Mouse (Mus musculus) olfactory bulb, adult 2 months (tissue): ENCODE measurements around the gene Ttll5. TPM values are rescaled to one million over a fixed set of nuclear protein-coding genes. Genes with fewer than 3 reads are reported as not detected.

ENCODE experiments used
- H3K27ac ChIP-seq: fragments of 200-500 bp; 2 replicates; pipeline ENCODE4 v1.5.1; 2012; ENCODE audit warnings: low read depth, low read length; ENCODE audit not compliant: insufficient read depth
- H3K4me1 ChIP-seq: fragments of 200-500 bp; 2 replicates; pipeline ENCODE4 v1.6.1; 2012; ENCODE audit warnings: low read length; ENCODE audit not compliant: control insufficient read depth, insufficient read depth
- H3K4me3 ChIP-seq: fragments of 200-500 bp; 2 replicates; pipeline ENCODE4 v1.5.1; 2012; ENCODE audit warnings: mild to moderate bottlenecking, low read depth, low read length, moderate library complexity; ENCODE audit not compliant: insufficient read depth
- CTCF ChIP-seq: fragments of 200-500 bp; IDR thresholded peaks from 2 replicates; pipeline ENCODE4 v1.5.1; 2012; ENCODE audit warnings: low read depth, mild to moderate bottlenecking, low read length, moderate library complexity; ENCODE audit not compliant: insufficient read depth
- POLR2A ChIP-seq: fragments of 200-500 bp; IDR thresholded peaks from 2 replicates; pipeline ENCODE4 v1.6.1; 2012; ENCODE audit warnings: mild to moderate bottlenecking, low read depth, low read length, moderate library complexity; ENCODE audit not compliant: insufficient read depth
- WGBS: fragments of 180-500 bp; shearing (Covaris S2); methylation state at CpG from one replicate; pipeline ENCODE4 v1.1.7; 2018; 5-methylcytosine and 5-hydroxymethylcytosine counted together
- polyA plus RNA-seq: library from polyadenylated mRNA; stranded (reverse); fragments of >200 nt; gene quantifications from 2 replicates; pipeline ENCODE4 v1.2.4, GENCODE M21; 2012; ENCODE audit warnings: low replicate concordance; ENCODE audit not compliant: missing spikeins, insufficient read depth, insufficient read length

The Ttll5 gene
- polyA plus RNA-seq, 1 experiment = not detected

- no peak overlapping the region for H3K4me3 ChIP-seq
- no peak overlapping the region for H3K27ac ChIP-seq
- H3K4me1 ChIP-seq = peaks cover 22% of the 10 kb centered on the region
- TF ChIP-seq POLR2A = no peak
- TF ChIP-seq CTCF = no peak
Measured at GRCm38 (mm10) chr12:85967812-85968211, 143.4 kb downstream of the Ttll5 start.

GRCm38 (mm10) chr12:85968409-85968808 lies 143.9 kb downstream of the Ttll5 start:
- H3K4me3 ChIP-seq = no peak overlapping the region
- WGBS = 90% methylated on average over 4 of the region's 4 CpGs
- no peak for TF ChIP-seq CTCF
- TF ChIP-seq POLR2A = no peak
- H3K27ac ChIP-seq = no peak overlapping the region
- peaks cover 19% of the 10 kb centered on the region for H3K4me1 ChIP-seq

GRCm38 (mm10) chr12:85969571-85969970 lies 145.1 kb downstream of the Ttll5 start:
- Histone ChIP-seq H3K4me1 (peaks cover 19% of the 10 kb centered on the region), H3K4me3 (no peak overlapping the region), H3K27ac (no peak overlapping the region)
- TF ChIP-seq CTCF = no peak
- no peak for TF ChIP-seq POLR2A
- 86% methylated on average over 5 of the region's 5 CpGs for WGBS

- TF ChIP-seq CTCF (no peak), POLR2A (no peak)
- 73% methylated on average over 5 of the region's 5 CpGs for WGBS
- H3K27ac ChIP-seq = no peak overlapping the region
- peaks cover 19% of the 10 kb centered on the region for H3K4me1 ChIP-seq
- no peak overlapping the region for H3K4me3 ChIP-seq
Measured at GRCm38 (mm10) chr12:85970191-85970590, 145.7 kb downstream of the Ttll5 start.

- Histone ChIP-seq H3K27ac (no peak overlapping the region), H3K4me1 (peaks cover 19% of the 10 kb centered on the region)
- 83% methylated on average over 2 of the region's 2 CpGs for WGBS
Measured at GRCm38 (mm10) chr12:85970803-85971202, 146.3 kb downstream of the Ttll5 start.

GRCm38 (mm10) chr12:85971655-85972054 lies 147.2 kb downstream of the Ttll5 start:
- TF ChIP-seq CTCF (no peak), POLR2A (no peak)
- Histone ChIP-seq H3K4me3 (no peak overlapping the region), H3K27ac (no peak overlapping the region), H3K4me1 (peaks cover 19% of the 10 kb centered on the region)
- 92% methylated on average over 4 of the region's 4 CpGs for WGBS

More at GRCm38 (mm10) chr12:85970803-85971202, 146.3 kb downstream of the Ttll5 start:
- H3K4me3 ChIP-seq = no peak overlapping the region
- no peak for TF ChIP-seq CTCF
- TF ChIP-seq POLR2A = no peak

GRCm38 (mm10) chr12:85973526-85973925 lies 149.1 kb downstream of the Ttll5 start:
- 31% methylated on average over 4 of the region's 4 CpGs for WGBS
- Histone ChIP-seq H3K4me1 (peaks cover 19% of the 10 kb centered on the region), H3K27ac (peak overlapping the region; percentile 20; the same call in 1 of the 2 replicates), H3K4me3 (no peak overlapping the region)
- TF ChIP-seq POLR2A (no peak), CTCF (no peak)

GRCm38 (mm10) chr12:85974030-85974429 lies 149.6 kb downstream of the Ttll5 start:
- H3K4me1 ChIP-seq = peaks cover 19% of the 10 kb centered on the region
- no peak overlapping the region for H3K4me3 ChIP-seq
- WGBS = 31% methylated on average over 4 of the region's 4 CpGs
- peak overlapping the region; percentile 20; the same call in 1 of the 2 replicates for H3K27ac ChIP-seq
- TF ChIP-seq POLR2A = no peak
- TF ChIP-seq CTCF = no peak

- WGBS = 70% methylated on average over 5 of the region's 5 CpGs
- no peak overlapping the region for H3K4me3 ChIP-seq
- H3K4me1 ChIP-seq = no peaks in the 10 kb centered on the region
- no peak overlapping the region for H3K27ac ChIP-seq
- TF ChIP-seq CTCF = no peak
- no peak for TF ChIP-seq POLR2A
Measured at GRCm38 (mm10) chr12:85979996-85980395, 155.5 kb downstream of the Ttll5 start.

- 82% methylated on average over 4 of the region's 4 CpGs for WGBS
- Histone ChIP-seq H3K27ac (no peak overlapping the region), H3K4me1 (peaks cover 7% of the 10 kb centered on the region), H3K4me3 (no peak overlapping the region)
- TF ChIP-seq CTCF = no peak
Measured at GRCm38 (mm10) chr12:85985524-85985923, 161.1 kb downstream of the Ttll5 start.
